Mouse (Mus musculus) neutrophil, adult 5-6 weeks (primary cell): ENCODE measurements around the gene Tstd2. TPM values are rescaled to one million over a fixed set of nuclear protein-coding genes. Genes with fewer than 3 reads are reported as not detected.

Source experiments
- ATAC-seq: fragments of 151-379, 151-347 bp; 2 replicates; pipeline ENCODE4 v1.8.0; 2017; ENCODE audit warnings: mild to moderate bottlenecking, moderate TSS enrichment; ENCODE audit not compliant: insufficient number of reproducible peaks, poor library complexity, low FRiP score, severe bottlenecking; ENCODE audit errors: extremely low read depth
- total RNA-seq: library from RNA; stranded (forward); fragments of 200-1000 nt; gene quantifications from 2 replicates; pipeline ENCODE4 v1.2.3, GENCODE M21; 2017

The Tstd2 gene
- total RNA-seq = 27.4 and 31.9 TPM in 2 replicates

DNA sequence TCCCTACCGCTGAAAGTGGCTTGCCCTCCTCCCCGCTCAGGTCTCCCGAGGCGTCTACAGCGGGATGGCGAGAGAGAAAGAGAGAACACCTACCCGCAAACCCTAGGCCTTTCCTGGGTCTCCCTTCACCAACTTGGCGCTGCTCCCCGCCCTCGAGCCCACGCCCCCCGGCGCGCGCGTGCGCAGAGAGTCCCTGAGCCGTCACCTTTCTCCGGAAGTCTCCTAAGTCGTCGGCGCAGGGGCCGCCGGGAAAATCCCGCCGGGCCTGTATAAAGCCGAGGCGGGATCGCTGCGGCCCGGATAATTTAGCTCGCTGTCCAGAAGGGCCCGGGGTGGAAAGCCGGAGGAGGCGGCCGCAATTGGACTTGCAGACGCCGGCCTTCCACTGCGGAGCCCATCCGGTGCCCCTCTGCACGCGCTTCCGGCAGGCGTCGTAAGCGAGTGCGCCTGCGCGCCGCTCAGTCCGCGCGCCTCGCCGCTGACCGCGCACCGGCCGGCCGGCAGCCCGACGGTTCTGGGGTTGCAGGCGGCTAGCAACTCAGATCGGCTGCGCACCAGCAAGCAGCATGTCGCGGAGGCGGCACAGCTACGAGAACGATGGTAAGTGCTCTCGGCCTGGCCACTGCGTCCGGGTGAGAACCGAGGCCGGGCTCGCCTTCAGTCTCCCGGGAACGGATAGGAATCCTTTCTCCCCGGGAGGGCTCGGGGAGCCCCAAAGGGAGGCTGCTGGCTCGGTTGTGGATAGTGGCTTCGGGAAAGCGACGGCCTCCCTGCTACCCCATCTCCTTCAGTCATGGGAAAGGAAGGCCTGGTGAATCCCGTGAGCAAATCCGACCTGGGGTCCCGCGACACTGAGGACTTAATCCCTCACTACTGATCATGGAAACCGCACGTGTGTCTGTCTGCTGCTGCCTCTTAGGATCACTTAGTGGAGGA lies at the start of gene Tstd2, which contains the start of gene Ncbp1:
Tstd2 (minus strand) TSS at position 408 of the 936 bp plus-strand sequence.
Ncbp1 (plus strand) TSS at position 327 of the 936 bp plus-strand sequence.
- ATAC-seq = peak; percentile 70

DNA sequence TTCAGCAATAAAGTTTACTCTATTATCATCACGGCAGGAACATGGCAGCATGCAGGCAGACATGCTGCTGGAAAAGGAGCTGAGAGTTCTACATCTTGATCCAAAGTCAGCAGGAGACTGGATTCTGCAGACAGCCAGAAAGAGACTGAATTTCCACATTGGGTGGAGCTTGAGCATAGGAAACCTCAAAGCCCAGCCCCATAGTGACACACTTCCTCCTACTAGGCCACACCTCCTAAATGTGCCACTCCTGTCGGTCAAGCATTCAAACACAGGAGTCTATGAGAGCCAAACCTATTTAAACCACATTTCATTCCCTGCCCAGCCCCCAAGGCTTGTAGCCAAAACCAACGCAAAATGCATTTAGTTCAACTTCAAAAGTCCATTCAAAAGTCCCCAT lies 48.0 kb upstream of the Tstd2 start:
- no peak for ATAC-seq

DNA sequence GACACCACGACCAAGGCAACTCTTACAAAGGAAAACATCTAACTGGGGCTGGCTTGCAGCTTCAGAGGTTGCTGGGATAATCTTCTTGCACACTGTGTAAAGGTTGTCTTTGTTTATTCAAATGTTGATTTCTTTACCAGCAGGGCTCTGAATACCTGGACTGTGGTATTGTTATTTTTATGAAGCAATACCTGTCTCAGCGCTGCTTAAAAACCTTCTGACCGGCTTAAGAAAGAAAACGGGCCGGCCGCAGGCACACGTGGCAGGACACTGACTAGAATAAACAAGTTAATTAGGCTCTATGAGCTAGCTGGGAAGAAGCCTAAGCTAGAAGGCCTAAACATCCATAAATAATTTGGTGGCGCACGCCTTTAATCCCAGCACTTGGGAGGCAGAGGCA lies 47.4 kb upstream of the Tstd2 start:
- ATAC-seq = no peak

DNA sequence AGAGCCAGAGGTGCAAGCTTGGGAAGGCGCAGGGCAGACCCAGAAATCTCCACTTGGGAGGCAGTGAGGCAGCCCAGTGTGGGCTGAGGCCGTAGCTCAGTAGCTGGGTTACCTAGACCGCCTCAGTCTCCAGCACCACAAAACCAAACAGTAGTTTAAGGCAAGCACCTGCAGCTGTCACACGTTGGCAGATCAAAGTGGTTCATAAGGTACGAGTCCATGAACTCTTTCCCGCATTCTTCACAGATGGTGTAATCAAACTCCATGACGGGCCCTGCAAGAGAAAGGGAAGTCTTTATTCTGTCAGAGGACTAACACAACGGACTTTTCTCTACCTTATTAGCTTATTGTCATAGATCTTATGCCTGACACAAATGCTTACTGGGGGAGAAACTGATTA lies 46.9 kb upstream of the Tstd2 start:
- ATAC-seq = no peak

DNA sequence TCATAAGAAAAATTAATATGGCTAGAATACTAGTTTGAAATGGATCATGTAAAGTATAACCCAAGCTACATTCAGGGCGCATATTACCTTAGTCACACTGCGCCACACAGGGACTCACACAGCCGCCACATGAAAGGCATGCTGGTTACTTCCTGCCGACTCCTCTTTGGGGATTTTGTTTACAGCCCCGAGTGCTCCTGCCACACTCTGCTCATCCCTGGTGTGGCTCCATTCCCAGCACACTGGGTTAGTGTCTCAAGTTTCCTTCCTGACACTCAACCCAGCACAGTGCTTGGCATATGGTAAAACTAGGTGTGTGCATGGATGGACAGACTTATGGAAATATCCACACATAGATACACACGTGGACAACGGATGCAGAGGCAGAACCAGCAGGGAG lies 43.7 kb upstream of the Tstd2 start:
- no peak for ATAC-seq

DNA sequence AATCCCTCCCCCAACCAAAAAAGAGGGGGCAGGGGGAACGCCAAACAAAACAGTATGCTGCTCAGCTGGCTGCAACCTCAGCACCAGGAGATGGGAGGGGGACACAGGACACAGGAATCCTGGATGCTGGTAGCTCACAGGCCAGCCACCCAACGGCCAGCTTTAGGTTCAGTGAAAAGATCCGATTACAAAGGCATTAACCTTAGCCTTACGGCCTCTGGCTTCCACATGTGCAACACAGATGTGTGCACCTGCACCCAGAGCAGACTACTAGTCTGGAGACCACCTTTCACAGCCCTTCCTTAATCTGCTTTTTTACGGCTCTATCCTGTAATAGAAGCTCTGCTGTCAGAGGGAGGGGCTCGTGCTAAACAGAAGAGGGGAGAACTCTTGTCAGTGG lies 42.7 kb upstream of the Tstd2 start:
- ATAC-seq = no peak

DNA sequence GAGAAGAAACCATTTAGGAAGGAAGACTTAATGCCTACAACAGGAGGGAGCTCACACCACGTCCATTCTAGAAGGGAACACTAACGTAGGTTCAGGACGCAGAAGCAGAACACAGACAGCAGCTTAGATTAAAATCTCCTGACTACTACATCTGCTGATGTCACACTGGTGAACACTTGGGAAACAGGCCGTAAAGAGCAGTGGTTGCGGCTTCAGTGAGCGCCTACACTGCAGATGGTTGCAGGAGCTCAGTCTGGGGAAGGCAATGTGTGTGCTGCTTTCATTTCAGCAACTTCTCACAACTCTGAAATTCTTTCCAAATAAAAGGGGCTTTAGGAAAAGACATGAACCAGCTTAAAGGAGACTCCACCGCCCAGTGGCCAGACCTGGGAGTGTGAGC lies 39.0 kb upstream of the Tstd2 start:
- ATAC-seq = no peak

DNA sequence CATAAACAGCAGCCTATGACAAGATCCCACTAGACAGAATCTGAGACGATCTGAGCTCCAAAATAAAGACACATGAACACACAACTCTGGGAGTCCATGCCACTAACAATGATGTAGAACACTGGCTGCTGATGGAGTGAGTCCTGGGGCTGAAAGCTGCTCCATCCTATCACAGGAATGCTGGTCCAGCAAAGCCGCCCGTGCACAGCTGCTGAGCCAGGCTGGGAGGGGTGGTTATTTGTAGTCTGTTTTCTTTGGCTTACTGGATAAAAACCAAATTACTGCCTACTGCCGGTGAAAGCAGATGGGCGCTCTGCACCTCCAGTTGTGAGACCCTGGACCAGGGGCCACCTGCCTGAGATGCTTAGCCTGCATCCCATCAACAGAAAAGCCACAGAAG lies 38.5 kb upstream of the Tstd2 start:
- ATAC-seq = no peak

DNA sequence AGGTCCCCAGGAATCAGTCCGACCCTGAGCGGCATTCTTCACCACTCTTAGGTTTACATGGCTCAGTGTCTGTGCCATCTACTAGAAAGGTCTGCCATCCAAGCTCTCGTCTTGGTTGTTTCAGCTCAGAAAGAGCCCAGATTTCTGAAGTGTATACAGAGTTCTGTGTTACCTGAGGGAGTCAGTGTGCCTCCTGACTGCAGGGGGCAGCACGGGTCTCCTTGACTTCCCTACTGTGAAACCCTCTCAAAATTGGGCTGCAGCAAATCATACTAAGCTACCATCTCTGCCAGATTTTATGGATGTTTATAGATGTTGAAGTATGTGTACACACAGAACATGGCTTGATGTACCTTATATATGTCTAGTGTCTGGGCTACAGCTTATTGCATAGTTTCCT lies 37.8 kb upstream of the Tstd2 start:
- ATAC-seq = no peak

DNA sequence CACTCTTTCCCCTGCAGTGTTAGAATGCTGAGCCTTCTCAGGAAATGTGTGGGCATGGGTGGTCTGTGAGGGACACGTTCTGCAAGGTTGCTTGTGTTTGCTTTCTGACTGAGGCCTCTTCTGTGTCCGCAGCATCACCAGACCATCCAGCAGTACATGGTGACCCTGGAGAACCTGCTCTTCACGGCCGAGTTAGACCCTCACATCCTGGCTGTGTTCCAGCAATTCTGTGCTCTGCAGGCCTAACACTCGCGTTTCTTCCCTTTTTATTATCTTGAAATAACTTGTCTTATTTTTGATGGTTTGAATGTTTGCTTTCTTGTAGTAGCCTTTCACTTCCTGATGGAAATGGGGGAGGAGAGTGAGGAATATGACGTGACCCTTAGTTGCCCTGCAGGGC lies 33.3 kb upstream of the Tstd2 start:
- ATAC-seq = no peak

DNA sequence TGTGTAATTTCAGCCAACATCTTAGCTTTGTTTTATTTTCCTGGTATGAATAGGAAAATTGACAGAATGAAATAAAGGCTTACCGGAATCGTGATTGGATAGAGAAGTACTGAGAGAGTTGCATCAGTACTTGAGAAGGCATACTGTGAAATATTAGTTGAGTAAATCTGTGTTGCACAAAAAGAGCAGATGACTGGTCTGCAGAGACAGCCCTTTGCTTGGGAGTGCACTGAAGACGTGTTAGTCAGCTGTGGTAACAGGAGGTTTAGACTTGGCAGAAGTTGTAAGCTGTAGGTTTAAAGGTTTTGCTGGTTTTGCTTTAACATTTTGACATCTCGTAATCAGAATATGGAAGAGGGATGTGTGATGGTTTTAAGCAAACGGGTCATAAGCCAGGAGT lies 27.3 kb upstream of the Tstd2 start:
- ATAC-seq = no peak

DNA sequence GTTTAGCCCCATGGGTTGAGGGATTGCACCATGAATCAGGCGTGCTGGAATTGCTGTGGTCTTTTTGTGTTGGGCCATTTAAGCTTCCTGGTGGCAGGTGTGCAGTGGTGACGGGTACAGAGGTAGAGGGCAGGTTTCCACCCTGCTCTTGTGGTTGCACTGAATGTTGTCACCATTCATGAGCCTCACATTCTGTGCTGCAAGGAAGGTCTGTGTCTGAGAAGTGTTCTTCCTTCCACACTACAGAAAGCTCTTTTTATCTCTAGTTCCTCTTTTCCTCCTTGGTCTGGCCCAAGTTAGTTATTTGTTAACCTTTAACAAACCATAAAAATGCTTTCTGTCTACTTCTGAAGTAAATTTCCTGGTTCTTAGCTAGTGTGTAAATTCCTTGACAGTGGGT lies 25.5 kb upstream of the Tstd2 start:
- ATAC-seq = no peak

DNA sequence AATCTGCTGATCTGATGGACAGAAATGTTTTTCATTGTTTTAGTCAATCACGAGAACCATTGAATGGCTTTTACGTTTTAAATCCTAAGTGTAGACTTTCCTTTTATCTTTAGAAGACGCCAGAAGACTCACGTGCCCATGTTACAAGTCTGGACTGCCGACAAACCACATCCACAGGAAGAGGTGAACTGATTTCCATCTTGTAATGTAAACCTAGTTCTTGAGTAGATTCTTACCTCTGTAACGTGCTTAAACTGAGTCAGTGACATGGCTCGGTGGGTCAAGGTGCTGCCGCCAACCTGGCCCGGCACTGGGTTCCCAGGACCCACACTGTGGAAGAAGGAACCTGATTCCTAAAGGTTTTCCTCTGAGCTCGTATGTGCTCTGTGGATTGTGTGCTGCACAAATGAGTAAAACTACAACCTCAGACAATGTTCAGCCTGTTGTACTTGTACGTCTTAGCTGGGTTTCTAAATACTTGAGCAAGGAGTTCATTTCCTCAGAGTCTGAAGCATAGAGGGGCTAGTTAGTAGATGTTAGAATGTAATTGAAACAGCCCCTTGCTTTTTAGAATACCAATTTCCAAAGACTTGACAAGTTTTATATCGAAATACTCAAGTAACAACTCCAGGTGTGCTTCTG lies 13.5 kb upstream of the Tstd2 start:
- no peak for ATAC-seq

DNA sequence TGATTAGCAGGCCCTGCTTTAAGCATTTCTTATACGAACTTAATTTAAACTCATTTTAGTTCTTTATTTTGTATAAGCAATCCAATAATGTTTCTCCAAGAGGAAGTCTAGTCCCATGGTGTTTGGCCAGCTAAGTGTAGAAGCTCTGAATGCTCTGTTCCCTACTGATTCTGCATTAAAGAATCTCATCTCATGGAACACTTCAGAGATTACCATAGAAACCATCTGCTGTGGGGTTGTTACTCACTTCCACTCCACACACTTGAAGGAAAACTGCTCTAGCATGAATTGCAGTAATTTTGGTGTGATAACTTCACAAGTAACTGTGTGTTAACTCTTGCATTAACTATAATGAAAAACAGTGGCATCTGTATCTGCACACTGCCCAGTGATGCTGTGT lies 8.4 kb upstream of the Tstd2 start:
- ATAC-seq = no peak

DNA sequence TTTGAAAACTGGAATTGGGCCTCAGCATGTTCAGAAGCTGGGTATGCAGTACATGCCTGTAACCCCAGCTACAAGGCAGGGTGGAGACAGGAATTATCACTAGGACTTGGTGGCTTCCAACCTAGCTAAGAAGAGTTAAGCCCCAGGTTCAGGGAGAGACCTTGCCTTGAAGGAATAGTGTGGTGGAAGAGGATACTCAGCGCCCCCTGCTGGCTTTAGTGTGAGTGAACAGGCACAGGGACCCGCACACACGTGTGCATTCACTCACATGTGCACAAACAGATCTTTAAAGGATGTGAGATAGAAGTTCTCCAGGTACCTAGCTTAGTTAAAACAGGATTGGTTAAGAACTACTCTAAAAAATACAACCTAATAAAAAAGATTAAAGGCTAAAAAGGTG lies 5.8 kb upstream of the Tstd2 start:
- peak; percentile 33; the same call in 1 of the 2 replicates for ATAC-seq

DNA sequence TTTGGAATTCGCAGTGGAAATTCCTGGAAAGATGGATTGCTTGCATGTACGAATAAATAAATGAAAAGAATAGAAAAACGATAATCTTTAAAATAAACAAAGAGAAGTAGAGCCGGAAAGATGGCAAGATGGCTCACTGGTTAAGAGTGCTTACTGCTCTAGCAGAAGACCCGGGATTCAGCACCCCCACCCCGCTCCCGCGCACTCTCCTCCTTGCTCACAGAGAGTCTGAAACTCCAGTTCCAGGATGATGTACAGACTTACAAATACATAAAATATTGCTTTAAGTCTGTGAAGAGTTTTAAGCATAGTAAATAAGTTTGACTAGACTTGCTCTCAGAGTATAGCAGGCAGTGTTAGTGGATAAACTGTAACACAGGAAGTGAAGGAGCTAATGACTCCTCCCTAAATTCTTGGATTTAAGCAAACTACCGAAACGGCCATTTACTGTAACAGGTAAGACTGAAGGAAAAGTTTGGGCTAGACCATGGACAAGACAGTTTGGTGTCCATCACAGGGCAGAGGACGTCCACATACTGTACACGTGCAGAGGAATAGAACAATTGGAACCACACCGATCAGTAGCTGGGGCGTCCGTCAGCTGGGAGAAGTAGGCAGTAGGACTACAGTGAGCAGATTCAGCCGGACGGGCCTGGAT lies 736 bp downstream of the Tstd2 start:
- no peak; the same call in 1 of the 2 replicates for ATAC-seq

DNA sequence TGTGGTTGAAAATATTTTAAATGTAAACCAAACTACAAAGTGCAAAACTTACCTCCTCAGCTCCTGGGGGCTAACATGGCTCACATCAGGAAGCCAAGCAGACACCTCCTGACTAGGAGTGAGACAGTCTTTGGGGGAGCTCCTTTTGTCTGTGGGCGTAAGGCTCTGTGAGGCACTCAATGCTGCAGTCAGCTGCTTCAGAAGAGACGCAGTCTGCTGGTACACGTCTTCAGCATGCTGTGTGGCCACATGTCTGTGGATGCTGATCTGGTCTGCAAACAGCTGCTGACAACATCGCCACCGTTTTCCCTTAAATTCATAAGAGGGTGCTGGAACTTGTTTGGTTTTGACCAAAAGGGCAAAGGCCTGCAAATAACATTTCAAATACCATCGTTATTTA lies 6.7 kb downstream of the Tstd2 start:
- ATAC-seq = no peak

DNA sequence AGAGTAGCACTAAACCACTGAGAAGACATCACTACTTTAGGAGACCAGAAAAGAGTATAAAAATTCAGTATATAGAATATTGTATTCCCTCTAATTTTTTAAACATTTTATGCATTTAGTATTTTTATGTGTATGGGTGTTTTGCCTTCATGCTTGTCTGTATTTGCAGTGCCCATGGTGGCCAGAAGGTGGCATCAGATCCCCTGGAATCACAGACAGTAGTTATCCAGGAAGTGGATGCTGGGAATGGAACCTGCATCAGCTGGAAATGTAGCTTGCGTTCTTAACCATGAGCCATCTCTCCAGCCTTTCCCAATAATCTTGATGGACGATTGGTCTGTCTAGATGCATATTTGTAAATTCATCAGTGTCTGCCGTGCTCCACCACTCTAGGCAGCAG lies 8.3 kb downstream of the Tstd2 start:
- no peak for ATAC-seq

DNA sequence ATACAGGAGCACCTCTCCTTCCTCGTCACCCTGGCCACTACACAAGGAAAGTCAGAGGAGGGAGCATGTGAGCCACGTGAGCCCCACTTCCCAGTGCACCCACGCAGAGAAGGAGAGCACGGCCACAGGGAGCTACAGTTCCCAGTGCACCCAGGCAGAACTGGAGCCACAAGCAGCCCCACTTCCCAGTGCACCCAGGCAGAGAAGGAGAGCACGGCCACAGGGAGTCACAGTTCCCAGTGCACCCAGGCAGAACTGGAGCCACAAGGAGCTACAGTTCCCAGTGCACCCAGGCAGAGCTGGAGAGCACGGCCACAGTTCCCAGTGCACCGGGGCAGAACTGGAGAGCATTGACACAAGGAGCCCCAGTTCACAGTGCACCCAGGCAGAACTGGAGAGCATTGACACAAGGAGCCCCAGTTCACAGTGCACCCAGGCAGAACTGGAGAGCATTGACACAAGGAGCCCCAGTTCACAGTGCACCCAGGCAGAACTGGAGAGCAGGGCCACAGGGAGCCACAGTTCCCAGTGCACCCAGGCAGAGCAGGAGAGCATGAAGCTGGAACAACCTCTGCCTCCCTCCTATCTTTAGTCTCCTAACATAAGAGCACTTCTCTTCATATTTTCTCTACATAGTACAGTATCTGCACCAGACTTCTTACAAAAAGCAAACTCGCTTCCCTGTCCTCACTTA lies 9.0 kb downstream of the Tstd2 start:
- no peak for ATAC-seq
